Mouse (Mus musculus) kidney, postnatal 4 days (tissue): ENCODE measurements around the gene Tsnax.

Experiments used
- DNase-seq, 2 experiments: peaks; one replicate each; pipeline ENCODE4 v3.0.0; 2021; ENCODE audit warnings: mixed read lengths in 2 of 2

Gene Tsnax

DNA sequence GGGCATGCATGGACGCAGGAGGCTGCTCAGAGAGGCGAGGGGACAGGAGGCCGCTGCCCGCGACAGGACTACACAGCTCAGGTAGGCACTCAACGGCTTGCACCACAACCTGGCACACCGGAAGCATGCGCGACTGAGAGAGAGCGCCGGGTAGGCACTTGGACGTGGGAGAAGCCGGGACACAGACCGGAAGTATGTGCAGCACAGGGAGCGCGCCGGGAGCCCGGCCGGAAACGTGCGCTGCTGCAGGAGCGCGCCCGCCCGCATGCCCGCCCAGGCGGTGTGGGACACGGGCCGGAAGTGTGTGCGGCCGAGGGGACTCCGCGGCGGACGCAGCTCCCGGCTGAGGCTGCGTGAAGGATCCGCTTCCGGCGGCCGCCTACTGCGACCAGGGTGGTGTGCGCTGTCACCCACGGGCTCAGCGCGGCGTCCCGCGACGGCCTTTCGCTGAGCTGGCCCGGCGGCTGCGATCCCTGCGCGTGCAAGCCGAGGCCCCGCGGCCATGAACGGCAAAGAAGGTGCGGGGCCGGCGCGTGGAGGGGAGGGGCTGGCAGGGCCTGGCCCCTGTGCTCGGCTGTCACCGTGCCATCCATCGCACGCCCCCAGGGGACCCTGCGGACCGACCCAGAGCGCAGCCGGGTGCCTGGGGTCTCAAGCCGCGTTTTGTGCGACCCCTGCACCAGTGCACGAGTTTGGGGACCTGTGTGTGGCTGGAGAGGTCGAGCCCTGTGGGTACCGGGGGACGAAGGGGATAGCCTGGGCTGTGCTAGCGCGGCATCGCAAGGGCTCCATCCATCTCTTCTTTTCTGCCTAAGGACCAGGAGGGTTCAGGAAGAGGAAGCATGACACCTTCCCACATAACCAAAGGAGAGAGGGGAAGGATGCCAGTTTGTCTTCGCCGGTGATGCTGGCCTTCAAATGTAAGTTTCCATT is at the start of gene Tsnax:
TSS of gene Tsnax (plus strand) at position 303 of the 933 bp plus-strand sequence.
- DNase-seq = peak; percentile 92 to 97

DNA sequence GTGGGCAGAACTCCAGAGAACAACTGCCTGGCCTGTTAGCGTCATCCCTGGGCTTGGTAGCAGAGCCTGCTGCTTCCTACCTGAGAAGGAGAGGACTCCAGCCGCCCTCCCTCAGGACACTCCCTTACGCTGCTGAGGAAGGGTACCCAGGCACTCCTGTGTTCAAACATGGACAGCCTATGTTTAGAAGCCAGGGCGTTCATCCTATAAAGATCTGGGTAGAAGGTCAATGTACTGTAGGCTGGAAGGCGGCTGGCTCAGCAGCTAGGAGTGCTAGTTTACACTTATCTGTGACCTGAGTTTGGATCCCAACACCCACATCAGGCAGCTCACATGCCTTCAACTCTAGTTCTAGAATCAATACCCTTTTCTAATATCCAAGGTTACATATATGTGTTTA is 49.6 kb upstream of the Tsnax start:
- DNase-seq = no peak

DNA sequence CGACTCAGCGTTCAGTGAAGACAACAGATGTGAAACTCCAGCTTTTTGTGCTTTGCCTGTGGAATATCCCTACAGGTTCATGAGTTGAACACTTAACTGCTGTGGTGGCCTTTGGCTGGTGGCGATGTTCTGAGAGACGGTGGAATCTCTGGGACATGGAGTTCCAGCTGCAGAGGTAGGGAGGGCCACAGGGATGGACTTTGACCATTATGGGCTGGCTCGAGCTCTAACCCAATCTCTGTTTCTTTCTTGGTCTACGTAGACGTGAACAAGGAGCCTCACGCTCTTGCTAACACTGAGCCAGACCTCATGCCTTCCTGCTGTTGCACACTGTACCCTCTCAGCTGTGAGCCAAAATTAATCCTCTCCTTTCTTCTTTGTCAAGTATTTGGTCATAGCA is 47.8 kb upstream of the Tsnax start:
- DNase-seq = no peak

GRCm38 (mm10) chr8:124970312-124970933 is 42.4 kb upstream of the Tsnax start:
- DNase-seq = no peak

DNA sequence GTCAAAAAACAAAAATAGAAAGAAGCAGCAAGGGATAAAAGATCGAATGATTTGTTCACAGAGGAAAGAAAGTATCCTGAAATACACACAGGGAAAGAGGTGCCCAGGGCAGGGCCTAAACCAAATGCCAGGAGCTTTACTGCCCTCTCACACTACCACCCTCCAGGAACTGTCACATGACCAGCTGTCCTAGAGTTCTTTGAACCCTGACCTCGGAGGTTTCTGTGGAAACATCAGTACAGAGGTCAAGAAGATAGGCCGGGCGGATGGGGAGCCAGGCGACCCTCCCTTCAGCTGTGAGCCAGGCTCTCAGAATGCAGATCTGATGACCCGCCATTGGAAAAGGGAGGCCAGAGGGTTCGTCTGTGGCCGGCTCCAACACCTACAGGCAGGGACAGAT is 39.6 kb upstream of the Tsnax start:
- DNase-seq = no peak

DNA sequence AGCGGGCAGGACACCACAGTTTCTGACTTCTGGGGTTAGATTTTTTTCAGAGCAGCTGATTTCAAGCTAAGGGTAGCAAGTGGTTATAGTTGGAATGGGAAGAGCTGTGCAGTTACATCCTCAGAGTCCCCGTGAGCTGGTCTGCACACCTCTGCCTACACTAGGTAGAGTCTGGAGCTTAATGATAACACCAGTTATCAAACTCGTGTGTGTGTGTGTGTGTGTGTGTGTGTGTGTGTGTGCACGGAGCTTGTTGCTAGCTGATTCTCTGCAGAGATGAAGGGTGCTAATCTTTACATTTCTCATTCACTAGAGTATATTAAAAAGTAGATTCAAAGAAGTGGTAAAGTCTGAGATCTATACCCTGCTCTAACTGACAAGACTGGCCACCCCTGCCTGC is 38.5 kb upstream of the Tsnax start:
- DNase-seq = no peak

GRCm38 (mm10) chr8:124976211-124976610 is 36.6 kb upstream of the Tsnax start:
- no peak for DNase-seq

DNA sequence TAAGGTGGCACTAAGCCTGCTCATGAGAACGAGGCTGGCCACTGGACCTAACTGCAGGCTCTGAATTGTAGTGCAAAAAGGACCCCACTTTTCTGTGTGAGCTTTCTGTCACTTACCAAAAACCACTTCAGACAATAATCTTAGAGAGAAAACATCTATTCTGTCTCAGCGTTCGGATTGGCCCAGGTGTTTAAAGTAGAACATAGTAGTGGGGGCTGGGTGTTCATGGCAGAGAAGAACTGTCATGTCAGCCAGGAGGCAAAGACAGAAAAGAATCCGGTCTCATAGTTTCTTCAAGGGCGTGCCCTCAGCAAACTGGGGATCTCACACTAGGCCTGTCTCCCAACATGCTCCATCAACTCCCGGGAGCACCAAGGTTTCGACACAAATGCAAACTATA is 34.8 kb upstream of the Tsnax start:
- no peak for DNase-seq

DNA sequence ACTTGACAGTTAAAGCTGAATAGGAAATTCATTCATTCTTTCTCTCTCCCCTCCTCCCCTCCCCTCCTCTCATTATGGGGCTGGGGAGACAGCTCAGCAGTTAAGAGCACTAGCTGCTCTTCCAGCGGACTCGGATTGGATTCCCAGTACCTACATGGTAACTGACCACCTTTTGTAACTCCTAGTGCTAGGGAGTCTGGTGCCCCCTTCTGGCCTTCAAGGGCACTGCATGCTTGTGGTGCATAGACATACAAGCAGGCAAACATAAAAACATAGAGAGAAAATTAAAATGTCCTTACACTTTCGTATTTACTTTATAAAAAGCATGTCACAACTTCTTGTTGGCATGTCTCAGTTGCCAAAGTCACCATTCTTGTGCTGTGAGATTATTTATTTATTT is 32.8 kb upstream of the Tsnax start:
- DNase-seq = no peak

DNA sequence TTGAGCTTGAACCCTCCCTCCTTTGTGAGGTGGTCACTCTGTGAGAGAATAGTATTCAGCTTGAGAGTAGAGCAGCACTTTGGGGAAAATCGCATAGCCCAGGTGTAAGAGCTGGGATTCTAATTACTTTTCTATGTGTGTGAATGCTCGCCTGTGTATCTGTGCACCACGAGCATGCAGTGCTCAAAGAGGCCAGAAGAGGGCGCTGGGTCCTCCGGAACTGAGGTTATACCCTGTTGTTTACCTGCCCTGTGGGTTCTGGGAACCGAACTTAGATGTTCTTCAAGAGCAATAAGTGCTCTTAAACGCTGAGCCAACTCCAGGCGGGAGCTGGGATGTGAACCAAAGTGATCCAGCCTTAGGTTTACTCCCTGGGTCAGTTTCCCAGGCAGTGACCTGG is 32.0 kb upstream of the Tsnax start:
- DNase-seq = no peak

DNA sequence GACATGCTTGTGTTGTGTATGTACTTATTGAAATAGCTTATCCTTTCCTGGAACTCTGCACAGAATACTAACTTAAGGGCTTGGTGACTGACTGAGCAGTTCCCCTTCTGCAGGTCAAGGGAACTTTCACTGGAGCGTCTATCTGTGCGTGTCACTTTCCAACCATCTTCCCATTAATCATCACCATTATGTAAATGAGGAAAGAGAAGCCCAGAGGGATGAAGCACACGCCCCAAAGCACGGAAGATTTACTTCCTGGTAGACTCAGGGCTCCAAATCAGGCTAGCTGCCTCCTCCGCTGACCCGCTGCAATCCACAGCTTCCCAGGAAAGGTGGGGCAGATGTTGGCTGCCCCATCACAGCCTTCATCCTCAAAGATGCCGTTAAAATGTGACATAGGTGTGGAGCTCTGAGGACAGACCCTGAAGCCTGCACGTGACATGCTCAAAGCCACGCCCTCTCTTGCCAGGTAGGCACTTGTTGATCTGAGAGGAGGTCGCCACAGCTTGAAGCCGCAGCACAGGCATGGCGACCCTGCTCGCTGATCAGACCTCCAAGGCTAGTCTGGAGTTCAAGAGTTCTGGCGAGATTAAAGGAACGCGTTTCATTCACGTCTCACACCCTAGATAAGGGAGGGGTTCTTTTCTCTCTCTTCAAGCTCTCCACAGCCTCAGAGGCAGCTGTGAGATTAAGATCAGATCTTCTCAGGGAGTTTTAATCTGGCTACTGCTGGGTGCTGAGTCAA is 21.7 kb upstream of the Tsnax start:
- DNase-seq = peak in 1 of 2 experiments; percentile 16

DNA sequence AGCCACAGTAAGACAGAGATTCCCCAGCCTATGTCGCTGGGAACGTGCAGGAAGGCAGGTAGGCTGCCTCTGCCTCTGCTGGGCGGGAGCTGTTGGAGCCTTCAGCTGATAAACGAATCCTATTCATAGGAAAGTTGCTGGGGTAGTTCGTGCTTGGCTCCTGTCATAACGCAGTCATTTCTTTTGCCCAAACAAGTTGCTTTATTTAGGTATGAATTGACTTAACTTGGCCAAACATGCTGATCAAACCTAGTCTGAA is 21.2 kb upstream of the Tsnax start:
- DNase-seq = no peak

- DNase-seq = no peak
Measured at GRCm38 (mm10) chr8:124995776-124996175, 17.0 kb upstream of the Tsnax start.

DNA sequence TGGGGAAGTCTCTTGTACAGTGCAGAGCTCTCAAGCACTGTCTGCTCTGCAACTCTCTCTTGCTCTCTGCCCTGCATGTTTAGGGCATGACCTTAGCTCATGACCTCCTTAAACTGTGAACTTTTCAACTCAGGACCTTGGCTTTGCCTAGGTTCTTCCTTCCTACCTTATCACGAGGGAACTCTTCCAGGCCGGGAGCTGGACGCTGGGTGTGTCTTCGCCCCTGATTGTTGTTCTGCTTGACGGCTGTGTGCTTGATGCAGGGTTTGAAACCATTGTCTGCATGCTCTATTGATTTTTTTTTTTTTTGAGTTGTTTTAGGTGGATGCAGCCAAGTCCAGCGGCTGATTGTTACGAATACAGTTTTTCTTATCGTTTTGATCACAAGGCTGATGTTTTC is 11.3 kb downstream of the Tsnax start:
- DNase-seq = no peak

- DNase-seq = no peak
Measured at GRCm38 (mm10) chr8:125027211-125027610, 14.4 kb downstream of the Tsnax start.

- no peak for DNase-seq
Measured at GRCm38 (mm10) chr8:125028841-125029240, 16.0 kb downstream of the Tsnax start.

DNA sequence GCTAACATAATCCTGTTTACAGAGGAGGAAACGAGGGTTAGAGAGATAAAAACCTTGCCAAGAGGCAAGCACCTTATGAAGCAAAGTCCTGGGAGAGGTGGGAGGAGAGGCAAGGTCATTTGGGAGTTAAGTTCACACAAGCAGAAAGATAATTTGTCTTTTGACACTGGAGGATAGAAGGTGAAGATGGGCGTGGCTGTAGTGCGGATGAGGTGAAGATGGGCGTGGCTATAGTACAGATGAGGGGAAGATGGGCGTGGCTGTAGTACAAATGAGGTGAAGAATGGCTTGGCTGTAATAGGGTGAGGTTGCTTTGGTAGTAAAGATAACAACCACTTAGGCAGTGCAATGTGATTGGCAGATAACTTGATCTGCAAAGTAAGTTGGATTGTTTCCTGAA is 18.5 kb downstream of the Tsnax start:
- no peak for DNase-seq

DNA sequence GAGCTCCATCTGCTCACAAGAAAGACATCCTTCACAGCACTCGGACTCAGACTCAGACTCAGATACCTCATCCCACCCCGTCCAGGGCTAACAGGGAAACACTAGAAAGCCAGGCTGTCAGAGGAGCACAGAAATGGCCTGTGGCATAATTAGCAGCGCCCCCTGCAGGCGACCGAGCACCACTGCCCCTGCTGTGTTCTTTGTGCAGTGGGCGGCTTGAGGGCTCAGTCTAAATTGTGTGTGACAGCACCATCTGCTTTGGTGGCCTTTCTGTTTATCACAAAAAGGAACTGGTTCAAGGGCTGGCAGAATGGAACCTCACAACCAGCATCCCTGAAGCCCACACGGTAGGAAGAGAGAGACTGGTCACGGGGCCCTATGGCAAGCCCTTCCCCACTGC is 21.9 kb downstream of the Tsnax start:
- peak; percentile 85 to 86 for DNase-seq

- DNase-seq = peak; percentile 36 to 46
Measured at GRCm38 (mm10) chr8:125037081-125037480, 24.3 kb downstream of the Tsnax start.

DNA sequence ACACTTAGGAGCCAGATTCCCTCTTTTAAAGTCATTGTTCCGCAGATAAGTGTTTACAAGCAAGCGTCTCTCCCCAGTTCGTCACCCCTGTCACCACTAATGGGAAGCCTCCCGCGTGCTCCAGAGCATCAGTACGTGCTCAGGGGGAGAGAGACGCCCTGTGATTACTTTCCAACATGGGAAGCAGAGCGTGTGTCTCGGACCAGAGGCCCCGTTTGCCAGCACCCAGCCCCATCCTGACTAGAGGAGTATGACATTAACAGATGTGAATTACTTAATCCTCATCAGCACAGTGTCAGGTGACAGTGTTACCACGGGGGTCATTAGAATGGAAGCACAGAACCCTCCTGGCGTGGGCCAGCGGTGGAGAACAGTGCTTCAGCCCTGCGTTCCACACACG is 25.9 kb downstream of the Tsnax start:
- no peak for DNase-seq

GRCm38 (mm10) chr8:125040587-125041375 is 28.0 kb downstream of the Tsnax start:
- no peak for DNase-seq

DNA sequence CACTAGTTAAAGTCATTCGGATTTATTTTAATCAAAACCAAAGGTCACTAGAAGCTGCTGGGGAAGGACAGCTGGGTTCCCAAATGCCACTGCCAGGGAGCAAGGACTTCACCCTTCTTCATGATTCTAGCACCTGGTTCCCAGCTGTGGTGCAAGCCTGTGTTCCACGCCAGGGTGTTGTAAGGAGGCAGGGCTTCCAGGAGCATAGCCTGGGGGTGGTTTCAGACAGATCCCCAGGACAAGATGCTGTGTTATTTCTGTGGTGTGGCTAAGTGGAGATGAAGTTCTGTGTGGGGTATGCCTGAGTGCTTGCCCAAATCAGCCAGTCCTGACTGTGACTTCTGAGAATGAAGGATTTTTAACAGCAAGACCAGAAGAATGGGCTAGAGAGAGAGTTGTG is 28.7 kb downstream of the Tsnax start:
- DNase-seq = no peak

- no peak for DNase-seq
Measured at GRCm38 (mm10) chr8:125043394-125043793, 30.6 kb downstream of the Tsnax start.
